In the genomic region with DNA sequence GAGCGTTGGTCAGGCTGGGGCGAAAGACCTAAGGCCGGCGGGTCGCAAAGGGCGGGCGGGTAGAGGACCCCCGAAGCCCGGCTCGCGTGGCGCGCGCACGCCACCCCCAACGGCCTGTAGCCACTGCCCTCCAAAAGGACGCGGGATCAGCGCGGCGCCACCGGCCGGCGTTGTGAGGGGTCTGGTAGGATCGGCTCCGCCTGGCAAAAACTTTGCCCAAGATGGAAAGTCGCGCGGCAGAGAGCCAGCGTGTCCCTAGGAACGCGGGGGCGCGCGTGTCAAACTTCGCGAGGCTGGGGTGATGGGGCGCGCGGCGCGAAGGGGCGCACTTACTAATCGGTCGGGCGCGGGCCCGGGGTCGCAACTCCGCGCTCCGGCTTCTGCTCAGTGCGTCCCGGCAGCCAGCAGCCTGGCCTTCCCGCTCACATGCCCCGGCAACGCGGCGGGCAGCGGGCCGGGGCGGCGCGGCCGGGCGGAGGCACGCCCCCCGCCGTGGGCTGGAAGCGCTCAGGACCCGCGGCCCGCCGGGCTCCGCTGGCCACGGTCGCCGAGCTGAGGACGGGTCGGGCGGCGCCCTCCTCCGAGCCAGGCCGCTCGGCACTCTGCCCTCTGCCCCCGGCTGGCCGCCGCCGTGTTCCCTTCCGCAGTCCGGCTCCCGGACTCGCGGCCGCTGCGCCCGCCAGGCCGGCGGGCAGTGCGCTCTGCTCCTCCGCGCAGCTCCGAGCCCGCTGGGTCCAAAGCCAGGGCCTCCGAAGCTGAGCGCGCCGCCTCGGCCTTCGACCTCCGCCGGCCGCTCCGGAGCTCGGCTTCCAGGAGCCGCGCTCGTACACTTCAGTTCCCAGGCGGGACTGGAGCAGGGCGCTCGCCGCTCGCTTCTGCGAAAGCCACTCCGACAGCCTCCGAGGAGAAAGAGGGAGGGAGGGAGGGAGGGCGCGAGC, we compare ENCODE assay signal across 8 mouse cellular contexts. TPM values are rescaled to one million over a fixed set of nuclear protein-coding genes. Genes with fewer than 3 reads are reported as not detected.
DNase-seq lines count a peak whose midpoint lies in the region; ATAC-seq lines count a peak whose summit lies in the region.

Sox13 (minus strand) TSS at position 835 of the 938 bp plus-strand sequence.

- peaks cover 16% of the 10 kb centered on the region for H3K4me1 ChIP-seq in embryonic facial prominence, embryonic 12.5 days
- H3K4me1 ChIP-seq in heart, embryonic 10.5 days = peaks cover 38% of the 10 kb centered on the region
- peaks cover 34% of the 10 kb centered on the region for H3K4me1 ChIP-seq in kidney, embryonic 16.5 days (ENCODE audit: insufficient read depth, low read length)
- no peaks in the 10 kb centered on the region; the same call in 1 of the 2 replicates for H3K4me1 ChIP-seq in liver, embryonic 16.5 days (ENCODE audit: control insufficient read depth, low read depth, low read length)
- peaks cover 22% of the 10 kb centered on the region for H3K4me1 ChIP-seq in neural tube, embryonic 15.5 days

- peak within 1 kb of the TSS; percentile 73 for H3K27ac ChIP-seq in embryonic facial prominence, embryonic 12.5 days
- peak within 1 kb of the TSS; percentile 90 for H3K27ac ChIP-seq in heart, embryonic 10.5 days
- peak within 1 kb of the TSS; percentile 97 for H3K27ac ChIP-seq in kidney, embryonic 16.5 days (ENCODE audit: low read length)
- peak within 1 kb of the TSS; percentile 69 for H3K27ac ChIP-seq in liver, embryonic 16.5 days (ENCODE audit: low read length)
- peak within 1 kb of the TSS; percentile 84 for H3K27ac ChIP-seq in neural tube, embryonic 15.5 days (replicated peaks)

- peak within 1 kb of the TSS; percentile 99 for H3K4me2 ChIP-seq in embryonic facial prominence, embryonic 12.5 days (replicated peaks)
- H3K4me2 ChIP-seq in kidney, embryonic 16.5 days (replicated peaks; ENCODE audit: low read depth, low read length) = peak within 1 kb of the TSS; percentile 76
- H3K4me2 ChIP-seq in liver, embryonic 16.5 days (ENCODE audit: low read depth, low read length) = peak within 1 kb of the TSS; percentile 68
- peak within 1 kb of the TSS; percentile 100 for H3K4me2 ChIP-seq in neural tube, embryonic 15.5 days

- H3K9ac ChIP-seq in embryonic facial prominence, embryonic 12.5 days = peak within 1 kb of the TSS; percentile 60
- peak within 1 kb of the TSS; percentile 95 for H3K9ac ChIP-seq in kidney, embryonic 16.5 days (replicated peaks; ENCODE audit: low read length)
- peak within 1 kb of the TSS; percentile 63 for H3K9ac ChIP-seq in liver, embryonic 16.5 days (ENCODE audit: low read depth, low read length)
- peak within 1 kb of the TSS; percentile 70 for H3K9ac ChIP-seq in neural tube, embryonic 15.5 days (replicated peaks)

- peak within 1 kb of the TSS; percentile 75 for H3K4me3 ChIP-seq in embryonic facial prominence, embryonic 12.5 days
- H3K4me3 ChIP-seq in heart, embryonic 10.5 days = peak within 1 kb of the TSS; percentile 73
- H3K4me3 ChIP-seq in kidney, embryonic 16.5 days (ENCODE audit: low read length) = peak within 1 kb of the TSS; percentile 85
- peak within 1 kb of the TSS; percentile 65 for H3K4me3 ChIP-seq in liver, embryonic 16.5 days (ENCODE audit: low read depth, low read length)
- peak within 1 kb of the TSS; percentile 78 for H3K4me3 ChIP-seq in neural tube, embryonic 15.5 days (replicated peaks)

- ATAC-seq in embryonic facial prominence, embryonic 12.5 days (ENCODE audit: insufficient number of reproducible peaks, insufficient read depth, low FRiP score, low TSS enrichment) = peak; percentile 66
- ATAC-seq in kidney, embryonic 16.5 days (ENCODE audit: low FRiP score, low TSS enrichment) = peak; percentile 81
- ATAC-seq in liver, embryonic 16.5 days (ENCODE audit: low read depth) = peak; percentile 78
- peak; percentile 73 for ATAC-seq in neural tube, embryonic 15.5 days (ENCODE audit: low FRiP score)

- H3K27me3 ChIP-seq in embryonic facial prominence, embryonic 12.5 days = no peaks in the 10 kb centered on the region; the same call in 1 of the 2 replicates
- H3K27me3 ChIP-seq in heart, embryonic 10.5 days (ENCODE audit: insufficient read depth, poor library complexity, severe bottlenecking) = peaks cover 13% of the 10 kb centered on the region; the same call in 1 of the 2 replicates
- no peaks in the 10 kb centered on the region for H3K27me3 ChIP-seq in kidney, embryonic 16.5 days (ENCODE audit: insufficient read depth, low read length)
- H3K27me3 ChIP-seq in liver, embryonic 16.5 days (ENCODE audit: control insufficient read depth, insufficient read depth, low read depth, low read length) = peaks cover 37% of the 10 kb centered on the region
- H3K27me3 ChIP-seq in neural tube, embryonic 15.5 days (replicated peaks) = no peaks in the 10 kb centered on the region

- peak; percentile 48 for DNase-seq in right cerebral cortex, adult 18-20 months
- no peak for DNase-seq in right cerebral cortex, postnatal 36 days (ENCODE audit: low spot score in 2 of 2)
- DNase-seq in heart, embryonic 10.5 days (ENCODE audit: low spot score) = peak; percentile 87
- DNase-seq in urinary bladder, postnatal 4 days (ENCODE audit: low spot score in 2 of 2) = peak; percentile 64 to 73

- H3K9me3 ChIP-seq in embryonic facial prominence, embryonic 12.5 days = no peaks in the 10 kb centered on the region
- no peaks in the 10 kb centered on the region for H3K9me3 ChIP-seq in heart, embryonic 10.5 days
- H3K9me3 ChIP-seq in kidney, embryonic 16.5 days (ENCODE audit: low read length) = no peaks in the 10 kb centered on the region
- H3K9me3 ChIP-seq in liver, embryonic 16.5 days (replicated peaks; ENCODE audit: control insufficient read depth, low read length) = no peaks in the 10 kb centered on the region
- no peaks in the 10 kb centered on the region for H3K9me3 ChIP-seq in neural tube, embryonic 15.5 days (replicated peaks)

- H3K36me3 ChIP-seq in embryonic facial prominence, embryonic 12.5 days = no peaks in the 10 kb centered on the region
- H3K36me3 ChIP-seq in heart, embryonic 10.5 days = no peaks in the 10 kb centered on the region
- H3K36me3 ChIP-seq in kidney, embryonic 16.5 days (ENCODE audit: insufficient read depth, low read length) = no peaks in the 10 kb centered on the region
- no peaks in the 10 kb centered on the region for H3K36me3 ChIP-seq in liver, embryonic 16.5 days (ENCODE audit: control insufficient read depth, insufficient read depth)
- H3K36me3 ChIP-seq in neural tube, embryonic 15.5 days = no peaks in the 10 kb centered on the region

- WGBS in embryonic facial prominence, embryonic 12.5 days = under 1% methylated on average over 123 of the region's 128 CpGs
- WGBS in heart, embryonic 10.5 days = under 1% methylated on average over 114 of the region's 128 CpGs
- WGBS in kidney, embryonic 16.5 days = under 1% methylated on average over 109 of the region's 128 CpGs
- under 1% methylated on average over 114 of the region's 128 CpGs for WGBS in liver, embryonic 16.5 days (ENCODE audit: insufficient replicate concordance)
- under 1% methylated on average over 96 of the region's 128 CpGs for WGBS in neural tube, embryonic 15.5 days

RNA-seq across cellular contexts. Expression of gene Sox13, which starts in this region (rescaled TPM):
- 9.4 and 9.7 TPM in 2 replicates for polyA plus RNA-seq in embryonic facial prominence, embryonic 12.5 days (2016; fragmentation: Nextera tagmentation; extraction: Ambion mirVana)
- 4.2 and 8.5 TPM in 2 replicates for polyA plus RNA-seq in heart, embryonic 10.5 days (2016; fragmentation: Nextera tagmentation; extraction: Ambion mirVana)
- polyA plus RNA-seq in kidney, embryonic 16.5 days (2015; fragmentation: Nextera tagmentation; extraction: Ambion mirVana) = 11.5 and 12.8 TPM in 2 replicates
- 1.4 and 1.7 TPM in 2 replicates for polyA plus RNA-seq in liver, embryonic 16.5 days (2015; fragmentation: Nextera tagmentation; extraction: Ambion mirVana)
- 4.0 and 6.7 TPM in 2 replicates for polyA plus RNA-seq in neural tube, embryonic 15.5 days (2015; fragmentation: Nextera tagmentation; extraction: Ambion mirVana)

Comparison
In these comparisons a context has a peak if more than half of its experiments do, and no peak if none do; other contexts are left out.
1. DNase-seq: peak in right cerebral cortex, adult 18-20 months (single experiment), heart, embryonic 10.5 days (single experiment) and urinary bladder, postnatal 4 days (2 of 2); none in right cerebral cortex, postnatal 36 days (0 of 2).
2. Peak in every context shown above with its lines, with median percentiles within 50 percentile points of each other: ATAC-seq, H3K27ac ChIP-seq, H3K4me2 ChIP-seq, H3K4me3 ChIP-seq and H3K9ac ChIP-seq.